Mouse (Mus musculus) thymus, postnatal 36 days (tissue): ENCODE results near the gene Bcl11a.
"Not testable (repeated sequence)": the region's sequence is repeated elsewhere in the genome, so short reads cannot be mapped to it uniquely, and the experiment has no call there.

ENCODE experiments used
- DNase-seq, 2 experiments: peaks; one replicate each; pipeline ENCODE4 v3.0.0; 2022; ENCODE audit warnings: mixed read lengths in 2 of 2

Gene Bcl11a

DNA sequence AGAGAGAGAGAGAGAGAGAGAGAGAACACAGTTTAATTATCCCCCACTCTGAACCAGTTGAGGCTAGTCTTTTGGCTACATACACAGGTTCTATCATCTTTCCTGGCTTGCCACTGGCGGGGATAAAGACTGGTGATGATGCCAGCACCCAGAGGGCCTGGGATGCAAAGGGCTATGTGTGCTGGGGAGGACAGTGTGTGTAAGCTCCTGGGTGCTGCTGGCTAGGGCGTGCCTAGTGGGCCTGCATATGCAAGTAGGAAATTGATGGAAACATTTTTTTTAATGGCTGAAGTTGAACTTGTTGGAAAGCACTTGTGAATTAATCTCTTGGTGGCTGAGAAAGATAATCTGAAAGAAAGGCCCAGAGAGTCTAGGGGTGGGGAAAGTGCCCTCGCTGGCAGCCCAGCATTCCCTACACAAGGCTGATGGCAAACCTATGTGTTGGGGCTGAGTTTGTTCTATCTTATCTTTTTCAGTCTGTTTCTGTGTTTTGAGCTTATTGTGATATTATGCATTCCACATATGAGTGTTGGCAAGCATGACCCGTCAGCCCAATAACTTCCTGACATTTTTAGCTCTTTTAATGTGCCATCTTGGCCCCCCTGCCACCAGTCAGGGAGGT is 22.7 kb downstream of the Bcl11a start:
- no peak for DNase-seq

- no peak for DNase-seq
Observed at GRCm38 (mm10) chr11:24101625-24102024, 23.8 kb downstream of the Bcl11a start.

- no peak for DNase-seq
Observed at GRCm38 (mm10) chr11:24102372-24102771, 24.5 kb downstream of the Bcl11a start.

DNA sequence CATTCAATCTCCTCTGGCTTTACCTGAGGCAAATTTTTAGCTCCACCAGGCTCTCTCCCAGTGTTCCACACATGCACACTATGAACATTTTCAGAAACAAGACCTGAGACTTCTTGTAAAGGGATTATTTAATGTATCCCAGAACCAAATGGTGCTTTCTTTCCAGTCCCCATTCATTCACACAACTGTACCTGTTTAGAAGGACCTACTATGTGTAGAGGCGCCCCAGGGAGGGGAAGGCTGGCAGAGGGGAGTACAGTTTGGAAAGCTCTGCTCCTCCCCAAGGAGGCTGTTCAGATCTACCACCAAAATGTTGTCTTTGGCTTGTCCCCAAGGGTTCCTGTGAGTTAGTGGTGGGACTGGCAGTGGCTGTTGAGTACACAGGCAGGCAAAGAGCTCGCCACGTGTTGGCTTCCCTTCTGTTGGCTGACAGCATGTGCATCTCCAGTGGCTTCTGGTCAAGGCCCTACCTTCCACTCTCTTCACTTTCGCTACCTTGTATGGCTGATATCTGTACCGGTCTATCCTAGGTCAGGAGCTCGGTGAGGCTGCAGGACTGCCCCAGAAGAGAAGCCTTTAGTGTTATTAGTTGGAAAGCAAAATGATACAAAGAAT is 25.4 kb downstream of the Bcl11a start:
- DNase-seq: no peak

DNA sequence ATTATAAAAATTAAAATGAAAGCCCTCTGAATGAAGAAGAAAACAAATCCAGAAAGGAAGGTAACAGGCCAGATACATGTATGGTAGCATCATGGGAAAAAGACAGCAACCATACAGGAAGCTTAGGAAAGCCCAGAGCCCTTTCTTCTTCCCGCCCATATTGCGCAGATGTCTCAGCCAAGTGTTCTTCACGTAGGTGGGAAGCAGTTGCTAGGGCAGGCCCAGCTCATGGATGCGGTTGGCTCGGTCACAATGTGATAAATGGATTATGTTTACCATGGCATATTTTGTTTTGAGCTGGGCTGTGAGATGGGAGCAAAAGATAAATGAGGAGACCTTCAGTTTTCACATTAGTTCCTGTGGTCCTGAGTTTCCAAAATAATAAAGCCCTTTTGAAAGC is 29.6 kb downstream of the Bcl11a start:
- no peak for DNase-seq

DNA sequence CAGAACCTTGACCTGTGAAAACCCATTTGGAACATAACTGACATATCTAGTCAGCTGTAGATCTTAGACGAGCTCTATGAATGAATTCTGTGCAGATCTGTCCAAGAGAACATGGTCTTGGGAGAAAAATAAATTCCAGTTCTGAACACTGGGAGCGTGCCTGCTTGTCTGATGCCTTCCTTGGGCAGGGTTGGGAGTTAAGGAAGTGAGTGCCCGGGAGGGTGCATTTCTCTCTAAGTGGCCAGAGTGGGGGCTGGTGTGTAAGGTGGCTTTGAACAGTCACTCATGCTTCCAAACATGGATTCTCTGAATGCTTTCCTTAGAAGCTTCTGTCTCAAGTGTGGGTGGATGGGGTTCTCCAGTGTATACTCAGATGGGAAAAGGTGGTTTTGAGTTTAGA is 31.1 kb downstream of the Bcl11a start:
- DNase-seq: no peak

DNA sequence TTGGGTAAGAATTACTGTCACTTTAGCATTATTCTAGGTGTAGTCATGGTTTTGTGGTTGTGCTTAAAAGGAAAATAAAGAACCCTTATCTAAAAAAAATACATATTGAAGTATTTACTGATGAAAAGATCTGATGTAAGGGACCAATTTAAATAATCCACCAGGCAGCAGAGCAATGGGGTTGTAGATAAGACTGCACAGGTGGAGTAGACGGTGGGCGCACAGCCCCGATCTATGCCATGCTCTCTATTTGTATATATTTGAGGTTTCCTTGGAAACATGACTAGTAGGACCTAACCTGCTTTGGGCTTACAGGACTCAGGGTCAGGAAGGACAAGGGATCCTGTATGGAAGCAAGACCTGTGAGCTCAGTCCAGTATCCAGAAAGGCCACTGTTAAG is 31.5 kb downstream of the Bcl11a start:
- no peak for DNase-seq

DNA sequence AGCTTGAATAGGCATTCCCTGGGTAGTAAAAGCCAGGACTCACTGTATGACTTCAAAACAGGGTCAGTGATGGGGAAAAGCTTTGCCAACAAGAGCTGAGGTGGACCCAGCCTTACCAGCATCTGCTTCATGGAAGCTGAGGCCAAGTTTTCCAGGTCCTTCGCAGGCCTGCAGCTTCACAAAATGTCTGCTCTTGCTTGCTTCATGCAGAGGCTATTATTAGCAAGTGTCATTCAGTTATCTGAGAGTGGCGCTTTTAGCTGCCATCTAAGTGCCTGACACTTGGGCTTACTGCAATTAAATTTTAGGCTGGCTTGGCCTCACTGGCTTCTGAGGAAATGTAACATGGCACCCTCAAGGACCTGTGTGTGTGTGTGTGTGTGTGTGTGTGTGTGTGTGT is 32.3 kb downstream of the Bcl11a start:
- no peak for DNase-seq

- no peak for DNase-seq
Observed at GRCm38 (mm10) chr11:24111720-24112119, 33.9 kb downstream of the Bcl11a start.

- no peak for DNase-seq
Observed at GRCm38 (mm10) chr11:24115017-24115752, 37.3 kb downstream of the Bcl11a start.

DNA sequence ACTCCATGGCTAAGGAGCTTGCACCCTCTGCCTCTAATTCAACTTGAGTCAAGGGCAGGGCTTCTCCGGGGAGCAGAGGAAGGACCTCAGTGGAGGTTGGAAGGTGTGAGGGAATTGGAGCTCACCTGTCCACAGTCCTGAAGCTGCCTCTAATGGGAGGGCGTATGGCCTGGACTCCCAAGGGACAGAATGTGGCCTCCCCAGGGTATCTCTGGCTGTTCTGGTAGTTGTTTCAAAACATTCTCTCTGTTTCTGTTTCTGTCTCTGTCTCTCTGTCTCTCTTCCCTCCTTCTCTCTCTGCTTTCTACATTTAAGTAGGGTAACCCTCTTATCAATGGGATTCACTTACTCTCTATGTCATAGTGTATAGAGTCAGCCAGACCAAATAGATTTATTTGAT is 38.2 kb downstream of the Bcl11a start:
- DNase-seq: no peak

GRCm38 (mm10) chr11:24116582-24117318 is 38.9 kb downstream of the Bcl11a start:
- no peak for DNase-seq

- no peak for DNase-seq
Observed at GRCm38 (mm10) chr11:24121136-24121535, 43.3 kb downstream of the Bcl11a start.

DNA sequence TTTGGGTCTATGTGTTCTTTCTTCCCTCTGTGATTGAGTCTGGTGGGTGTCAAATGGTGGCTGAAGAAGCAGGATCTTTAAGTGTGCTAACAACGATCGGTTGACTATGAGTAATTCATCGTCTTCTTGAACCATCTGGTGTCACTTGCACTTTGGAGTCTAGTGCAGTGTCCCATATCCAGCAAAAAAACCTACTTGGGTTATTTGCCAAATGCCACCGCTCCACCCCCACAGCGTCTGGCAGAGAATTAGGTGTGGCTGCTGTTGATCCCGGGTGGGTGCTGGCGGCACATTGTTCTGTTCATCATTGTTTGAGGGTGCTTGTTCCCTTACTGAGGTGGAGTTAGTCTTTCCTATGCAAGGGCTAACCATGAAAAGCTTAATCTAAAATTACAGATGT is 45.0 kb downstream of the Bcl11a start:
- DNase-seq: no peak

- no peak for DNase-seq
Observed at GRCm38 (mm10) chr11:24123991-24124390, 46.1 kb downstream of the Bcl11a start.

- DNase-seq: no peak
Observed at GRCm38 (mm10) chr11:24125098-24125497, 47.2 kb downstream of the Bcl11a start.

GRCm38 (mm10) chr11:24128001-24128400 is 50.1 kb downstream of the Bcl11a start:
- DNase-seq: no peak

- DNase-seq: not testable (repeated sequence)
Observed at GRCm38 (mm10) chr11:24128880-24129279, 51.0 kb downstream of the Bcl11a start.

DNA sequence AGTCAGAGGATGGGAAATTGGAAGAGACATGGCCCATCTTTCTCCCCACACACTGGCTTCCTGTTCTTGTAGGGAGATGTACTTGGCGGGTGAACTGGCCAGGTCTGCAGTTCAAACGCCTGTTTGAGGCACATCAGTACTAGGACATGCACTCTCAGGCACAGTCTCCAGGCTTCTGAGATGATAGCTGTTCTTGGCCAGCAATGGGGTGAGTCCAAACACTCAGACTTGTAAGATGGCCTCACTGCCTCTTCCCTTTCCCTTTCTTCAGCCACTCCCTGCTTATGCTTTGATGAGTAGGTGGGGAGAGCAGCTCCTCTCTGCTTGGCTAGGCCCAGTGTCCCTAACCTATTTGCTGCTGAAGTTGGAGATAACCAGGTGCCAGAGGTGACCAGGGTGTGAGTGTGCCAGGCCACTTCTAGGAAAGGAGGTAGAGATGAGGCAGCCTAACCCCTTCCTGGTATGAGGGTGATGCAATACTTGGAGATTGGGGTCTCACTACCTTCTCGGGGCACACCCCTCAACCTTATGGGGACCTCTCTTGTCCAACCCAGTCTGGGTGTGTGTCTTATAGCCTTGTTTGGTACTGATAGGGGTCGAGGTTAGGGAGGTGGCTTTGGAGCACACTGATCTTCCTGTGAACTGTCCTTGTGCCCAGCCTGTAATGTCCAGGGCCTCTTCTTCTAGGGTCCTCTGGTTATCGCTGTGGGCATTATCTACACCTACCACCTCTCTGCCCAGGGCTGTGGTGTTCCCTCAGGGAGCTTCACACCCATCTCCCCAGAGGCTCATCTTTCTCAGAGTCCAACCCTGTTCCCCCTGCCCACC is 51.7 kb downstream of the Bcl11a start:
- no peak for DNase-seq

GRCm38 (mm10) chr11:24130186-24130760 is 52.4 kb downstream of the Bcl11a start:
- no peak for DNase-seq

DNA sequence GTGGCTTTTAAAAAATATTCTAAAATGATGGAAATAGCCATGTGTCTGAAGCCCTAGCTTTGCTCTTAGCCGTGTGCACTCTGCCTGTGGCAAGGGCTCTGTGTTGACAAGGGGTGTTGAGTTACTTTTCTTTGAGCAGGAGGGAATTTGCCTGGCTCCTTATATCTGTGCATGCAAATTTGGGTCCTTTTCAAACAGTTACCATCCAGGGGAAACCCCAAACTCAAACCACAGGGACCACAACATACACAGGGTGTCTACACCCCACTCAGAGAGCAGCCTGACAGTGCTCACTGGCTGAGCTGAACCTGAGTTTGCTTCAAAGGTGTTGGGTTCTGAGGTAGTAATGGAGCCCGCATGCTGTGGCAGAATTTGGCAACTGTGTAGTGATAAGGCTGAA is 54.0 kb downstream of the Bcl11a start:
- DNase-seq: peak; percentile 35 to 42

DNA sequence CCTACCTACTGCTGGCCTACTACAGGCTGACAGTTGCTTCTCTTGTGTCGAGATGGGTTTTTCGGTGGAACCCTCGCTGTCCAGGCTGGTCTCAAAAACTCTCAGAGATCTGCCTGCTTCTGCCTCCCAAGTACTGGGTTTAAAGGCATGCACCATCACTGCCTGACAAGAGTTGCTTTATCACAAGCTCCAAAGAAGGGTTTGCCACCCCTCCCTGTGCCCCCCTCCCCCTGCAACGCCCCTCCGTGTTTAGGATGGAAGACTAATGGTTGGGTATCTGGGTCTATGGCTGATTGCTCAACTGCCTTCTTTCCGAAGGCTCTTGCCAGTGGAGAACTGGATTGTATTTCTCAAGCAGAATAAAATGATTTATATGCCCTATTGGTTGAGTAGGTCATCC is 54.5 kb downstream of the Bcl11a start:
- DNase-seq: no peak
